Mouse (Mus musculus) cerebellum, adult 18-20 months (tissue): Measurements from ENCODE around the gene Tpst1.

Experiments
- DNase-seq, 2 experiments: peaks; one replicate each; pipeline ENCODE4 v3.0.0; 2021

The Tpst1 gene

DNA sequence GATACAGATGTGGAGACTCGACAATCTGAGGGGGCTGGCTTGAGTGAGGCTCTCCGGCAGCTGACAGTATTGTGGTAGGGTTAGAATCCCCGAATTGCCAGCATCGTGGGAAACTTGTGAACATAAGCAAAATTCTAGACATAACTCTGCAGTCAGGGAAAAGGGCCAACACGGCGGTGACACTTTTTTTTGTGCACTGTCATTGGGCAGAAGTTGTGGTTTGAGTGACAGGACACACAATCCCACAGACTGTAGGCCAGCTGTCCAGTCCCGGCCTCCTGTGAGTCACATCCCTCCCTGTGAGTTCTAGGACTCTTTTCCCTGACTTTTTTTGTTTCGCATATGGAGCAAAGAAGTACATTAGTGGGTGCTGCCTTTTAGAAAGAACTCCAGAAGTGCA is 72.8 kb downstream of the Tpst1 start:
- no peak for DNase-seq

DNA sequence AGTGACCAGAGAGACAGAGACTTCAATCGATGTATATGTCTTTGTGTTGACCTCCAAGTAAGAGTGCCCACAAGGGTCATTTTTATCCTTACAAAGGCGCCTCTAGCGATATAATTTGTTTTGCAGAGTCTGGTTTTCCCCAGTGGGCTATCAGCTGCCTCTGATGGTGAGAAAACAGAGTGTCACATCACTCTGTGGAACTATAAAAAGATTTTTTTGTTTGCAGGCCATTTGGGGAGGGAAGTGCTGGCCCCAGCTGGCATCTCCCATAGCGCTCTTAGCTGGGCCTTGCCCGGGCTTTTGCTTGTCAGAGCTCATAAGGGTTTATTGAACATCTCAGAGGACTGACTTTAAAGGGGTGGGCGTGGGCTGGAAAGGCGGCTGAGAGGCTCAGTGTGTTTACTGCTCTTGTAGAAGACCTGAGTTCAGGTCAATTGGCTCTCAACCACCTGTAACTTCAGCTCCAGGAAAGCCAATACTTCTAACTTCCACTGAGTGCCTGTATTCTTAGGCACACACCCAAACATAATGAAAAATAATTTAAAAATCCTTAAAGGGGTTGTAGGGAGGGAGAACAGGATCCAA is 76.7 kb downstream of the Tpst1 start:
- DNase-seq = no peak

DNA sequence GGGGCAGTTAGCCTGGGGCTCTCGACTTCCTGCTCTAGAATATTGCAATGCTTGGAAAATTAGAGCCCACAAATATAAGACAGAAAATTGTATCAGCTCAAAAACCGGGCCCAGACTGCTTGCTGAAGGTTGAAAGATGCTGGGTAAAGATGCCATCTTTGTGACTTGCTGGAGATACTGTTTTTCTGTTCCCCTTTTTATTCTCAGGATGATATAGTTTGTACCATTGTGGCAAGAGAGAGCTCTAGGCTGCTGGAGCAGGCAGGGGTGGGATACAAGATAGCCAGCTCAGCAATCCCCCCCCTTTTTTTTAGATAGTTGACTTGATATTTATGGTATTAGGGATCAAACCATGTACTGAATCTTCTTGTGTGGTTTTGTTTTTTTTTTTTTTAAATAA is 81.2 kb downstream of the Tpst1 start:
- no peak for DNase-seq

DNA sequence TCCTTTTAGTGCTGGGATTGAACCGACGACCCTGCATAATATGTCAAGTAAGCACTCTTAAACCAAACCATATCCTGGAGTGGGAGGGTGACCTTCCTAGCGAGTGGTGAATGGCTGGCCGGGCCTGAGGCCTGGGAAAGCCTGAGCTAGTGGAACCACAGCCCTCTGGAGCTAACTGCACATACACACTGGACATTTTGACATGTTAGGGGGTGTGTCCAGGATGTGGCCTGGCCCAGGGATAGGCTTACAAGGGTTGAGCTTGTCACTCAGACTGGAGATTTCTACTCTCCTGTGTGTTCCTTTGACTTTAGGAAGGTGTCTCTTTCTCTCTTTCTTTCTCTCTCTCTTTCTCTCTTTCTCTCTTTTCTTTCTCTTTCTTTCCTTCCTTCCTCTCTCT is 85.4 kb downstream of the Tpst1 start:
- DNase-seq = no peak

DNA sequence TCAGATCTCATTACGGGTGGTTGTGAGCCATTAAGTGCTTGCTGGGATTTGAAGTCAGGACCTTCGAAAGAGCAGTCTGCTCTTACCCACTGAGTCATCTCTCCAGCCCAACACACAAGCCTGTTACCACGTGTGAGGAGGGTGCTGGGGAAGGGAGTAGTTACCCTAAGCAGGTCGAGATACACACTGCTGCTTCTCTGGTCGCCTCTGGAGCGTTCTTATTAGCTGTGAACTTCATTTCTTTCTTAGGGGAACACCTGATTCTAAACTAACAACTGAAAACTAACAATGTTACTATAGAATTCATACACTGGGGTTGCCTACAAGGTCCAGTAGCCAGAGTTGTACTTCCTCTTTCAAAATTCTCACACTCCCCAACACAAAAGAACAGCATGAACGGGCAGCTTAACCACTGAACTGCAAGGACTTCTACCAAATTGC is 86.7 kb downstream of the Tpst1 start:
- DNase-seq = no peak

DNA sequence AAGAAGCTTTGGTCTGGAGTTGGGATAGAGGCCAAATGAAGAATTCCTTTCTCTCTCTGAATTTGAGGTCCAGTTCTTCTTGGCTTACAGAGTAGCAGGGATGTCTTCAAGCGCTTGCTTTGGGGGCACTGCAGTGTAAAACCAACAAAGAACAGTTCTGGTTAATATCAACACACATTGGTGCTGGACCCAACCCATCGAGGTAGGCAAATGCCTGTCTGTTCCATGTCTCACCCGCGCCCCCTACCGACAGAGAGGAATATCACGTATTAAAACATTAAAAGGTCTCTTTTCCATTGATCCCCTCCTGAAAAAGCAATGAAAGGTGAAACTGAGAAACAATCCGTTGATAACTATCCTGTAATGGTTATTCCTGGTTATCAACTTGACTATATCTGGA is 90.5 kb downstream of the Tpst1 start:
- peak; percentile 85 to 87 for DNase-seq

DNA sequence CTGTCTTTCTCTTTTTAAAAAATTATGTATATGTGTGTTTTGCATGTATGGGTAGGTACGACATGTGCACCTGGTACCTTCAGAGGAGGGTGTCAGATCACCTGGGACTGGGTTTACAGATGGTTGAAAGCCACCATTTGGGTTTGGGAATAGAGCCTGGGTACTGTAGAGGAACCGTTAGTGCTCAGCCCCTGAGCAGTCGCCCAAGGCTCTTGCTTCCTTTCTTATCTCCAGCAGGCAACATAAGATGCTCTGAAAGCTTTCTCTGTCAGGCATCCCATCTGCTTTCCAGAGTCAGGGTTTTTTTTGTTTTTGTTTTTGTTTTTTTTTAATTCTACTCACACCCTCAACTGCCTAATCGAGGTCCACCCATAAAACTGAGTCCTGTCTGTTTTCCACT is 92.1 kb downstream of the Tpst1 start:
- no peak for DNase-seq

DNA sequence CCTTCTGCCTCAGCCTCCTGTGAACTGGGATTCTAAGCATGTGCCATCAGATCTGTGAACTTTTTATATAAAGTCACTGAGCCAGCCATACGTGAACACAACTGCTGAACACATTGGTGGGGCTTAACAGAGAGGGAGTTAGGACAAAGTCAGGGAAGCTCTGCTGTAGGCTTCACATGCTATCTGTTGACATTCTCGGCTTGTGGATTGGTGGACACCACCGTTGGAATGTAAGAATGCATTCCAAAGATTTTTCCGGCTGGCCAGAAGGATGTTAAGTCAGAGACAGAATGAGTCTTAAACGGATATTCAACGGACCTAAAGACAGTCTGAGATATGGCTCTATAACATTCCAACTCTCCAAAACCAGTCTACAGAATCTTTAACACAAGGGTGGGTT is 96.0 kb downstream of the Tpst1 start:
- no peak for DNase-seq

DNA sequence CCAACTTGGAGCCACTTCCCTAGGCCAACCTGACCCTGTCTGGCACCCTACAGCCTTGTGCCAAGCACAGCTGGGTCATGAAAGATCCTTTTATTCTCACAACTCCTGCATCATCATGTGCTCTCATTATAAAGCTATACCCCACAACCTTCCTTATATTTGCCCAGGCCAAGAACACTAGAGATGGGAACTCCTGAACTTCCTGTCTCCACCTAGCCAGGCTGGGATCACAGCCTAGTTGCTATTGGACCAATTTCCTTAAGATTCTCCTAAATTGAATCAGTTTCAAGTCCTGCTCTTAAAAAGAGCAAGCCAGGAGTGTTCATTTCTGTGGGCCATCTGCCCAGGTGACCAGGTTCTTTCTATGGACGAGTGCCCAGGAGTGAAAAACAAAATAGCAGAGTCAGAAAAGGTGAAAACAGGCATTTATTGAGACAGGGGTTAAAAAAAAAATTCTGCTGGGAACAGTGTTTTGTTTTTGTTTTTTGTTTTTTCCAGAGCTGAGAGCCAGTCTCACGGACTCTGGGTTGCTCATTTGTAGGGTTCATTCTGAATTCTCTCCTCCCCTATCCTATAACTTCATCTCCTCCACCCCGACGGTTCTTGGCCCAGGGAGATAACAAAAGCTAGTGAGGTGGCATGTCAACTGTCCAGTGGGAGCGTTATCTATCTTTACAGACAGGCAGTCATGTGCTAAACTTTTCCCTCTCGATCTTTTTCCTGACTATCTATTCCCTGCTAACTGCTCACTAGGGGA is 97.7 kb downstream of the Tpst1 start:
- DNase-seq = peak in 1 of 2 experiments; percentile 21

DNA sequence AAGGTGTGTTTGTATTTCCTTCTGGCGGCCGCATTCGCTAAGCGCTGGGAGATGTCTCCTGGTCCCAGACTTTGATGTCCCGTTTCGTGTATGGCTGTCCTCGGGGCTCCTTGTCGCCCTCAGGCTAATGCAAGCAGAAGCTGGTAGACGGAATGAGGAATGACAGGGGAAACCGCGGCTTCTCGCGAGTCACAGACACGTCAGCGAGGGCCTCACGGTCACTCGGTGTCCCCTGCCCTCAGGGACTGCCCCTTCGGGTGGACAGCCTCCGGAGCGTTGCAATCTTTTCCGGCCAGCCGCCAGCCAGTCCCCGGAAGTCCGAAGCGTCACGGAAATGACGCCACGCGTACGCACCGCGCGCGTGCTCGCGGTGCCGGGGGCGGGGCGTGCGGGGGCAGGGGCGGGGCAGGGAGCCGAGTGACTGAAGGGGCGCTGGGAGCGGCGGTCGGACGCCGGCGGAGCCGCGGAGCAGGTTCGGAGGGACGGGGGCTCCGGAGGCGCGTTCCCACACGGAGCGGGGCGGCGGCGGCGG is 98.4 kb downstream of the Tpst1 start, which contains the start of gene Rabgef1:
Rabgef1 (plus strand) TSS at position 376 of the 532 bp plus-strand sequence.
- DNase-seq = peak; percentile 94 to 96

DNA sequence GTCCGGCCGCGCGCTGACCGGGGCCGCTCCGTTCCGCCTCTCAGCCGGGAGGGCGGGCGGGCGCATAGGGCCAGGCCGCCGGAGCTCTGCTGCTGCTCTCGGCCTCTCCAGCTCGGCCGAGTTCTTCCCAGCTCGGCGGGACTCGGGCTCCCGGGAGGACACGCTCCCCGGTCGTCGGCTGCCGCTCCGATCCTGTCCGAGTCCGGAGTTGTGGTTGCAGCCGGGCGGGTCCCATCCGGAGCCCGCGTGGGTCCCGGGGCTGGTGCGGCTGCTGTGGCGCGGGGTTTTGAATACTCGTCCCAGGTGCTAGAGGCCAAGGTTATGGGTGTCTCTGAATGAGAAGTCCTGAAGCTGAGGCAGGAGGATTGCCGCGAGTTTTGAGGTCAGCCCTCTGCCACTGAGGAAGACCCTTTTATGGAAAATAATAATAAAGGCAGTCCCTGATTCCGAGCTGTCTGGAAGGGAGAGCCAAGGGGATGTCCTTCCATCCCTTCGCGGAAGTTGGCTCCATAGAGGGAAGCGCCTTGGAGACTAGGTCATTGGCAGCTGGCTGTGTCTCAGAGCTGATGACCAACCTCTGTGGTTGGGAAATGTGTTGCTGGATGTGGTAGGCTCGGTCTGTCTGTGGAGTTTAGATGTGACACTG is 99.0 kb downstream of the Tpst1 start:
- DNase-seq = no peak

DNA sequence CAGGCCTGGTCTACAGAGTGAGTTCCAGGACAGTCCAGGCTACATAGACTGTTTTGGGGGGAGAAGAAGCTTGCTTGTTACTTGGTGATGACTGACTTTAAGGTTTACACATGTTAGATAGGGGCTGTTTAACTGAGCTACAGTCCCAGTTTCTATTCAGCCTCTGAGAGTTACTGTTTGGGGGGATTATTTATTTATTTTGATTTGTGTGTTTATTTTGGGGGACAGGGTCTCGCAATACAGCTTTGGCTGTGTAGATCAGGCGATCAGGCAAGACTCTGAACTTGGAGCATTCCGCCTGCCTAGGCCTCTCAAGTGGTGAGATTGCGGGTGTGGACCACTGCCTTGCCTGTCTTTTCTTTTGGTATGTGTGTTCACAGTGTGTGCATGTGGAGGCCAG is 99.9 kb downstream of the Tpst1 start:
- no peak for DNase-seq

DNA sequence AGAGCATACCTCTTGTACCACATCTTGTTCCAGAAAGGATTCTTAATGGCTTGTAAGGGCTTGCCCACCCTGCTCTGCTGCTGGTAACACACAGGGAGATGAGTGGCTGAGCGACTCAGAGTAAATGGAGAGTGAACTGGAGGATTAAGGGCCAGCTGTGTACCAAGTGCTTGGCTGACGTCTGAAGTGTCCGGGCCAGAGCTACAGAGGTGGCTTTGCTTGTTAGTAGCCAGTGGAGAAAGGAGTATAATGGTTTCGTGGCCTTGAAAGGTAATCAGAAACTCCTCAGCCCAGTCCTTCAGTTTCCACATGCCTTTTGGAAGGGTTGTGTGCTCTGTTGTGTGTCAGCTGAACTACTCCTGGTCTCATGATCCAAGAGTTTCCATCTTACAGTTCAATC is 104.7 kb downstream of the Tpst1 start:
- DNase-seq = no peak

DNA sequence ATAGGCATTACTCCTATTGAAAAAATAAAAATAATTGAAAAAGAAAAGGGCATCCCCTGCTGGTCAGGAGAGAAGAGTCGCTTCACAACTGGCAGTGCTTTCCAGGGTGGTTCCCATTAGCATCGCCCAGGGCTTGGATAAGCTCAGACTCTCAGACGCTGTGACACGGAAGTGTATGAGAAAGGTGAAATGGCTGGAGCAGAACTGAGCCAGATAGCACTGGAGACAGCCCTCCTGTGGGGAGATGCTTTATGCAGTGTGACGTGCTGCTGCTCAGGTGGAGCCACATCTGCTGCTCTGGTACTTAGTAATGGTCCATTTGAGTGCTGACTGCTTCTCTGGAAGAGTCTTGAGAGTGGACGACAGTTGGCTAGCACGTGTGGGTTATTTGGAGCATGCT is 107.2 kb downstream of the Tpst1 start:
- DNase-seq = no peak

DNA sequence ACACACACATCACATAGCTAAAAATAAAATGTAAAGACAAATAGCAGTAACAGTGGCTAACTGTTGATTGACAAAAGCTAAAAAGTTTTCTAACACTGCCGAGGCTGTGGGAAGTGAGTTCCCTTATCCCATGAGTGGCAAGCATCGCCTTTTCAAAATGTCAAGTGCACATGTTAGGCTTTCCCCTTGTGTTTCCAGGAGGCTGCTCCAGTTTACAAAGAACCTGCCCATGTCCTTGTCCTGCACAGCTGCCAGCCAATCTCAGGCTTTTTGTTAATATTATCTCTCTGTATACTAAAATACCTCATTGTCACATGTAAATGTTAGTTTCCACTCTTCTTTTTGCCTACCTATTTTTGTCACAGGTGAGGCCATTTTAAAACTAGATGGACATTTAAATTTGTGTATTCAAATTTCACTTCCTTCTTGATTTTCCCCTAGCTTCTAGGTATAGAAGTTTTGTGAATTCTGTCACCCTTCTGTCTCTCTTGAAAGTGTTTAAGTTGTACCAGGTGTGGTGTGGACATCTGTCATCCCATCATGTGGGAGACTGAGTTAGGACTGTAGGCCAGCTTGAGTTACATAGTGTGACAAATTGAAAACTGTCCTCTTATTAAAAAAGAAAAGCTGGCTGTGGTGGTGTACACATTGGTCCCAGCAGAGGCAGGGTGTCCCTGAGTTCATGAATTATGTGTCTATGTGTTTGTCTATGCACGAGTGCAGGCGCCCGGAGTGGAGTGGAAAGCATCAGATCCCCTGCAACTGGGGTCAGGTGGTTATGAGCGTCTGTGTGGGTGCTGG is 108.8 kb downstream of the Tpst1 start:
- DNase-seq = no peak

DNA sequence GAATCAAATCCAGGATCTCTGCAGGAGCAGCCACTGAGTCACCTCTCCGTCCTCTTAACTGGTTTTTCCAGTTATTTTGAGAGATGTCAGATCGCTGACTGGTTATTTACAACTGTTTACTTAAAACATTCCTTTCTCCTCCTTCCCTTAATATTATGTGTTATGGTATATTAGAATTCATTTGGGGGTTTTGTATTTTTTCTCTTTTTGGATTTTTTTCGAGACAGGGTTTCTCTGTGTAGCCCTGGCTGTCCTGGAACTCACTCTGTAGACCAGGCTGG is 109.4 kb downstream of the Tpst1 start:
- DNase-seq = no peak

DNA sequence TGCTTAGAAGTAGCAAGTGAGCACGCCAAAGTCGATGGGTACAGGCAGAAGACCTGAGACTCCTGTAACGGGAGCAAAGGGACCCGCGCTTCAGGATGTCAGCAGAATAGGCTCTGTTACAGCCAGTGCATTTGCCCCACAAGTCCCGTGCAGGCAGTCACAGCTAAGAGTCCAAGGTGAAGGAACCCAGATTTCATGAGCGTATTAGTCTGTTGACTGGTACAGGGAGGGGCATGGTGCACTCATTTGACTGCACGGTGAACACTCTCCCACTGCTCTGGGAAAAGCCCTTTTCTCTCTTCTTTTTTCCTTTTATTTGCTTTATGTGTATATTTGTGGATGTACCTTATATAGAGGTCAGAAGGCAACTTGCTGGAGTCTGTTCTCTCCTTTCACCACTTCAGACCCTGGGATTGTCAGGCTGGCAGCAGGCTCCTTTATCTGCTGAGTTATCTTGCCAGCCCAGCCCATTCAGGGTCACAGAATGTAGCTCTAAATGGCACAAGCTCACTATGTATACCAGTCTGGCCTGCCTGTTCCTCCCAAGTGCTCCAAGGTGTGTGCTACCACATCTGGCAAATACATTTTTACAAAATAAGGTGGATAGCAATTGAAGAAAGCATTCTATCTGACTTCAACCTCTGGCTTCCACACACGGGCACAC is 111.2 kb downstream of the Tpst1 start:
- no peak for DNase-seq

DNA sequence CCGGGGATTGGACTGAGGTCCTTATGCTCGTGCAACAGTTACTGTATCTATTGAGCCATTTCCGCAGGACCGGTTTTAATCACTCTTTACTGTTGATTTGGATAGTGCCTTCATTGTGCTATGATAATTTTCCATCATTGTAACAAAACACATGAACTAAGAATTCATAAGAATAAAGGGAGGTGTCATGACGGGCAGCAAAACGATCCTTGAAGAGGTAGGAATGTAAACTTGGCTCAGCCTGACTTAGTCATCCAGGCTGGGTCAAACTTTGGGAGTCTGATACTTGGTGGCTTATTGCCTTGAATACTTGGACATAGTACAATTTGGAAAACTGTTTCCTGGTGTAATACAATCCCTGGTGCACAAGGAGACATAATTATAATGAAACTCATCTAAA is 112.2 kb downstream of the Tpst1 start:
- DNase-seq = no peak
